Mouse (Mus musculus): Measurements from ENCODE around the gene Cog1. TPM values are rescaled to one million over a fixed set of nuclear protein-coding genes. Genes with fewer than 3 reads are reported as not detected.

Gene Cog1
- polyA plus RNA-seq (2015; fragmentation: Nextera tagmentation; extraction: Ambion mirVana): 14.9 and 15.0 TPM in 2 replicates

DNA sequence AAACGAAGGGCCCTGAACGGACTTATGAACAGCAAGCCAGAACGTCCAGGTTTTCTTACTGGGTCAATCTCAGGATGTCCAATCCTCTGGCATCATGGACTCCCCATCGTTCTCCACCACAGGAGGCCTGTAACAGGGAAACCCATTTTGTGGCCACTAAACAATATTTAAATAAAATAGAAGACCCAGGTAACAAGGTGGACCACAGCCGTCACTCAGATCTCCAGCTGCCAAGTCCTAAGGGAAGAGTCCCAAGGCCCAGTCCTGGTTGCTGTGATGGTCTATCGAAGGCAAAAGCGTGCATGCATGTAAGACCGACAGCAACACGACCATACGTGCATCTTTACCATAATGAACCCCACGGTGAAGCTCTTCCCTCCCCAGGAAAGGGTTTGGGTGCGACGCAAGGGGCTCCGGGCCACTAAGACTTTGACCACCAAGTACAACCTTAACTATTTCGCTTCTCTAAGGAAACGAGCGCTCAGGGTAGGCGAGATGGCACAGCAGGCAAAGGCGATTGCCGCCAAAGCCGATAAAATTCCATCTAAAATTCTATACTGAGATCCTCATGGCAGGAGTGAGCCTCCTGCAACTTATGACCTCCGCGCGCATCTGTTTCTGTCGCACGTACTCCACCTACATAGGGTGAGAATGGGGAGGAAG lies at the start of gene Cog1:
Cog1 (plus strand) TSS at position 480 of the 663 bp plus-strand sequence.
- Histone ChIP-seq H3K4me3 (replicated peaks) (peak within 1 kb of the TSS; percentile 96), H3K27ac (replicated peaks) (peak within 1 kb of the TSS; percentile 83), H3K36me3 (replicated peaks) (peaks cover 25% of the 10 kb centered on the region), H3K27me3 (peaks cover 6% of the 10 kb centered on the region; the same call in 1 of the 2 replicates), H3K9ac (peak within 1 kb of the TSS; percentile 93), H3K4me1 (replicated peaks) (peaks cover 38% of the 10 kb centered on the region), H3K4me2 (peak within 1 kb of the TSS; percentile 75), H3K9me3 (replicated peaks) (no peaks in the 10 kb centered on the region)
- 40% methylated on average over 26 of the region's 26 CpGs for WGBS (ENCODE audit: insufficient replicate concordance)
- peak; percentile 6; the same call in 1 of the 2 replicates for ATAC-seq (ENCODE audit: insufficient read depth)

GRCm38 (mm10) chr11:113600526-113601245 lies 48.3 kb upstream of the Cog1 start:
- WGBS (ENCODE audit: insufficient replicate concordance): 67% methylated on average over 18 of the region's 18 CpGs

GRCm38 (mm10) chr11:113601616-113602343 lies 47.2 kb upstream of the Cog1 start:
- Histone ChIP-seq H3K4me3 (replicated peaks) (no peak overlapping the region), H3K27ac (replicated peaks) (no peak overlapping the region), H3K4me2 (no peak overlapping the region), H3K36me3 (replicated peaks) (no peaks in the 10 kb centered on the region), H3K9ac (no peak overlapping the region), H3K4me1 (replicated peaks) (0 out of 2 replicates have a peak, but pooled peaks cover 9% of the 10 kb centered on the region), H3K27me3 (no peaks in the 10 kb centered on the region), H3K9me3 (replicated peaks) (no peaks in the 10 kb centered on the region)
- WGBS (ENCODE audit: insufficient replicate concordance): 70% methylated on average over 12 of the region's 12 CpGs
- ATAC-seq (ENCODE audit: insufficient read depth): no peak

More at GRCm38 (mm10) chr11:113600526-113601245, 48.3 kb upstream of the Cog1 start:
- ATAC-seq (ENCODE audit: insufficient read depth): no peak
- no peak overlapping the region for H3K4me3 ChIP-seq (replicated peaks)
- H3K4me2 ChIP-seq: no peak overlapping the region
- H3K36me3 ChIP-seq (replicated peaks): no peaks in the 10 kb centered on the region
- no peaks in the 10 kb centered on the region for H3K27me3 ChIP-seq
- no peak overlapping the region for H3K9ac ChIP-seq
- no peaks in the 10 kb centered on the region for H3K9me3 ChIP-seq (replicated peaks)
- 0 out of 2 replicates have a peak, but pooled peaks cover 9% of the 10 kb centered on the region for H3K4me1 ChIP-seq (replicated peaks)
- no peak overlapping the region for H3K27ac ChIP-seq (replicated peaks)

- WGBS (ENCODE audit: insufficient replicate concordance): 76% methylated on average over 12 of the region's 12 CpGs
- Histone ChIP-seq H3K9me3 (replicated peaks) (no peaks in the 10 kb centered on the region), H3K4me3 (replicated peaks) (no peak overlapping the region), H3K27ac (replicated peaks) (no peak overlapping the region), H3K4me1 (replicated peaks) (peaks cover 14% of the 10 kb centered on the region), H3K27me3 (no peaks in the 10 kb centered on the region), H3K4me2 (no peak overlapping the region), H3K36me3 (replicated peaks) (no peaks in the 10 kb centered on the region), H3K9ac (no peak overlapping the region)
- no peak for ATAC-seq (ENCODE audit: insufficient read depth)
Measured at GRCm38 (mm10) chr11:113607556-113607955, 41.4 kb upstream of the Cog1 start.

DNA sequence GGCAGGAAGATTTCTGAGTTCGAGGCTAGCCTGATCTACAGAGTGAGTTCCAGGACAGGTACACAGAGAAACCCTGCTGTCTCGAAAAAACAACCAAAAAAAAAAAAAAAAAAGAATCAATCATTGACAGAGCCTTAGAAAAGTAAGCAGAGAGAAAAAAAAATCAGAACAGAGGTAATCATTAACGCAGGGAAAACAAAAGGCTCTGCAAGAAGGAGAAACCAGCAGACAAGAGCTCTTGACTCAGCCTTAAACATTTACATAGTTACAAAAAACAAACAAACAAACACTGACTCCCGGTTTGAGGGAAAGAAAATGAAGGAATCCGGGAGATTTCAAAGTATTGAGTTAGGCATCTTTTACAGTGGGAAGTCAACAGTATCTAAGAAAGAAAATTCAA lies 39.4 kb upstream of the Cog1 start:
- ATAC-seq (ENCODE audit: insufficient read depth): no peak
- no peaks in the 10 kb centered on the region for H3K9me3 ChIP-seq (replicated peaks)
- WGBS (ENCODE audit: insufficient replicate concordance): 53% methylated on average over 5 of the region's 5 CpGs
- no peak overlapping the region for H3K4me2 ChIP-seq
- no peaks in the 10 kb centered on the region for H3K27me3 ChIP-seq
- no peak overlapping the region for H3K4me3 ChIP-seq (replicated peaks)
- no peak overlapping the region for H3K9ac ChIP-seq
- H3K36me3 ChIP-seq (replicated peaks): no peaks in the 10 kb centered on the region
- peaks cover 14% of the 10 kb centered on the region for H3K4me1 ChIP-seq (replicated peaks)
- H3K27ac ChIP-seq (replicated peaks): no peak overlapping the region; the same call in 1 of the 2 replicates

GRCm38 (mm10) chr11:113610266-113610665 lies 38.7 kb upstream of the Cog1 start:
- no peaks in the 10 kb centered on the region for H3K9me3 ChIP-seq (replicated peaks)
- peaks cover 14% of the 10 kb centered on the region for H3K4me1 ChIP-seq (replicated peaks)
- no peak overlapping the region for H3K9ac ChIP-seq
- H3K4me3 ChIP-seq (replicated peaks): no peak overlapping the region
- no peak overlapping the region for H3K4me2 ChIP-seq
- ATAC-seq (ENCODE audit: insufficient read depth): no peak
- no peaks in the 10 kb centered on the region for H3K27me3 ChIP-seq
- H3K27ac ChIP-seq (replicated peaks): no peak overlapping the region; the same call in 1 of the 2 replicates
- 28% methylated on average over 5 of the region's 5 CpGs for WGBS (ENCODE audit: insufficient replicate concordance)
- H3K36me3 ChIP-seq (replicated peaks): no peaks in the 10 kb centered on the region

DNA sequence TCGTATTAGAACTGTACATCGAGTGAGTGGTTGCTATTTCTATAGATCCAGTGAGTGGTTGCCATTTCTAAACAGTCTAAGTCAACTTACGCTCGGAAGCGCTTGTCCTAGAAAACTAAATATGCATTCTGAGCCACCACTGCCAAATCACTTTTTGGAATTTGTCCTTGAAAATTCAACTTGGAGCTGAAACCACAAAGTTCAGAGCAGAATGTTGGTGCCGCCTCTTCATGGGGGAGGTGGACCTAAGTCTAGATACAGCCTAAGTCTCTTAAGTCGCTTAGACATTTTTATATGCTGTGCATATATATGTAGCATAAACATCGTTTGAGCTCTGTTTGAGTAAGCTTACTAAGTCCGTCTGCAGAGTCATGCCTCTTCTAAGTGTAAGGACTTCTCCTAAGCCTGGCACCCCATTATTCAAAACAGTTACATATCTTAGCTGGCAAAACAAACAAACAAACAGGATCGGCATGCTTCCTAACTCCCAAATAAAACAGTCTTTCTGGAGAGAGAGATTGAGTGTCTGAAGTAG lies 37.8 kb upstream of the Cog1 start:
- H3K9ac ChIP-seq: no peak overlapping the region
- peak overlapping the region; percentile 57 for H3K27ac ChIP-seq (replicated peaks)
- no peak overlapping the region for H3K4me3 ChIP-seq (replicated peaks)
- 62% methylated on average over 10 of the region's 10 CpGs for WGBS (ENCODE audit: insufficient replicate concordance)
- peaks cover 14% of the 10 kb centered on the region for H3K4me1 ChIP-seq (replicated peaks)
- H3K27me3 ChIP-seq: no peaks in the 10 kb centered on the region
- H3K9me3 ChIP-seq (replicated peaks): no peaks in the 10 kb centered on the region
- no peaks in the 10 kb centered on the region for H3K36me3 ChIP-seq (replicated peaks)
- no peak overlapping the region for H3K4me2 ChIP-seq
- no peak for ATAC-seq (ENCODE audit: insufficient read depth)

DNA sequence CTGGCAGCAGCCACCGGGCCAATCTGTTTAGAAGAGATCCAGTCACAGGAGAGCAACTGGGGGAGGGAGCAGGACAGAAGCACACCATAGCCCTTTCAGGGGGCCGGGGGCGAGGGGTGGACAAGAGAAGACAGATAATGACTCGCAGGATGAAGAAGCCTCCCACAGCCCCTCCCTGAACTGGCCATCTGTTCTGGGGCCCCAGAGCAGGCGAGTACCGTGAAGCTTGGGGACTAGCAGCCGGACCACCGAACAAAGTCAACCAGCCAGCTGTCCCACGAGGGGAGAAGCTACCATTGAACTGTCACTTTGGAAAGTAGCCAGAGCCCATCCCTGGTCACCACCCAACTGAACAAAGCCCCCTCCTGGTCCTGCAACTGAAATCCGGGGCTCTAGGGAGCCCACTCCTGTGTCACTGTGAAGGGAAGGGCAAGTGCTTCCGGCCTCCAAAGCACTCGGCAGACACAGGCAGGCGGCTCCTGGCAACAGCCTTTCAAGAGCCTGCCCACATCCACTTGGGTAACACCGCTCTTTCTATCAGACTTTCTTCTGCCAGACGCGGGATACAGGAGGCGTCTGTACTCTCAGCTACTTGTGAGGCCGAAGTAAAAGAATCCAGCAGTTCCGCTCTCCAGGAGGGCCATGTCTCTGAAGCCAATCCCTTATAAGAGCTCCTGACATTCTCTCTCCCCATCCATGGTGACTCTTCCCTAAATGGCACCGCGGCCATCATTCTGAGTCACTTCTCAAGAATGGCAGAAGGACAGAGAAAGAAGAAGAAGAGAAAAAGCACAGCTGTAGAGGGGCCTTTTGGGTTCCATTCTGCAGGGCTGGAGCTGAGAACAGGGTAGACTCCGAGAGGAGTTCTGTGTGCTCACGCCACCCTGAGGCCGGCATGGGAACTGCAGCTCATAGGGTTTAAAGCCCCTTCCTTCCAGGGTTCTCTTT lies 37.0 kb upstream of the Cog1 start:
- Histone ChIP-seq H3K9ac (no peak overlapping the region), H3K27ac (replicated peaks) (peak overlapping the region; percentile 57), H3K4me2 (peak overlapping the region; percentile 36), H3K36me3 (replicated peaks) (no peaks in the 10 kb centered on the region), H3K27me3 (no peaks in the 10 kb centered on the region), H3K4me3 (replicated peaks) (no peak overlapping the region), H3K4me1 (replicated peaks) (peaks cover 14% of the 10 kb centered on the region), H3K9me3 (replicated peaks) (no peaks in the 10 kb centered on the region)
- 0 out of 2 replicates have a peak, but pooled peaks have one; percentile 16 for ATAC-seq (ENCODE audit: insufficient read depth)
- WGBS (ENCODE audit: insufficient replicate concordance): 21% methylated on average over 24 of the region's 24 CpGs

DNA sequence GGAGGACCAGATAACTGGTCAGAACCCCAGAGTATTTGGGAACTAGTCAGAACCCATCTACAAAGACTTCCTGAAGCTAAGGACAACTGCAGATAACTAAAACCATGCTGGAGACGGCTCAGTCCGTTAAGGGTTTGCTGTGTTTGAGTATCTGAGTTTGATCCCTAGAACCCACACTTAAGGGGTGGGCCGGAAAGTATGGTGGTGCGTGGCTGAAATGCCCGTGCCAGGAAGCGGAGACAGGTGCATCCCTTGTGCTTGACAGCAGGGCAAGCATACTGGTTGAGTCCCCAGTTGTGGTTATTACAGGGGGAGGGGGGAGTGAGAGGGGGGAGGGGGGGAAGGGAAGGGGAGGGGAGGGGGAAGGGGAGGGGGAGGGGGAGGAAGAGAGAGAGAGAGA lies 34.5 kb upstream of the Cog1 start:
- Histone ChIP-seq H3K36me3 (replicated peaks) (no peaks in the 10 kb centered on the region), H3K27ac (replicated peaks) (no peak overlapping the region), H3K27me3 (peaks cover 19% of the 10 kb centered on the region), H3K9me3 (replicated peaks) (no peaks in the 10 kb centered on the region), H3K4me3 (replicated peaks) (no peak overlapping the region), H3K9ac (no peak overlapping the region), H3K4me2 (no peak overlapping the region), H3K4me1 (replicated peaks) (peaks cover 28% of the 10 kb centered on the region)
- ATAC-seq (ENCODE audit: insufficient read depth): no peak
- WGBS (ENCODE audit: insufficient replicate concordance): 22% methylated on average over 6 of the region's 6 CpGs

Data from liver, embryonic 15.5 days (tissue).